Mouse (Mus musculus): ENCODE results near the gene Ugt1a1.

DNA sequence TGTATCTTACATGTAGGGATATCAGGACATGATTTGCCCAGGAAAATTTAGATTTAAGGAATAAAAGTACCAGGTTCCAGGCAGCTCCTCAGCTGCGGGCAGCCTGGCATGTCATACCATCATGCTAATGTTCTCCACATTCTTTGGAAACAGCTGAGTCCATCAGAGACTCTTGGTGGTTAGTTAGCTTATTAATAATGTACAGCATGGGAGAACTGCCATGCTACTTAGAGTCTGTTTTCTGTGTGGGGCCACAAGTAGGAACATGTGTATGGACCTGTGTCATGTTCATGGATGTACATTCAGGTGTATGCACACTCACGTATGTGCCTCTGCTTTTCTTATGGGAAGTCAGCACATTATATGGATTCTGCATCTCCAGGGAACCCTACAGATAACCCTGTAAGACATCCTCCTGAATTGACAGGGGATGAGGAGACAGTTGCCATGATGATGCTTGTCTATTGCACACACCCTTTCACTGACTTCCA lies 2.7 kb downstream of the Ugt1a1 start:
- no peak for TF ChIP-seq CTCF (IDR thresholded peaks at IDR 0.05; ENCODE audit: control insufficient read depth, insufficient read depth, insufficient read length)
- TF ChIP-seq MAX (IDR thresholded peaks at IDR 0.05): no peak
- TF ChIP-seq USF1 (IDR thresholded peaks at IDR 0.05; ENCODE audit: low read depth): no peak
- no peak for TF ChIP-seq MYOD1 (IDR thresholded peaks at IDR 0.05; ENCODE audit: control insufficient read depth, insufficient read length, low read depth)
- no peak for TF ChIP-seq FOSL1 (IDR thresholded peaks at IDR 0.05; ENCODE audit: insufficient read depth, low read length, poor library complexity, severe bottlenecking)
- no peak for TF ChIP-seq CEBPB (IDR thresholded peaks at IDR 0.05; ENCODE audit: low read depth)
